Mouse (Mus musculus): ENCODE data around the gene Smap2. TPM values are rescaled to one million over a fixed set of nuclear protein-coding genes. Genes with fewer than 3 reads are reported as not detected.
"Not testable (repeated sequence)": the region's sequence is repeated elsewhere in the genome, so short reads cannot be mapped to it uniquely, and the experiment has no call there.

Smap2 gene
- 10 to 100 TPM; 33.0 to 33.1 TPM for total RNA-seq (2021)
- long read RNA-seq, experiment 1, transcript Smap2-201 (10 exons, 2,905 nt), result major isoform, 69 of 74 reads
- long read RNA-seq, experiment 1, partial matches to known transcripts, result 2 of 74 reads
- long read RNA-seq, experiment 1, other reads (novel, unspliced or antisense), result 3 of 74 reads
- long read RNA-seq, experiment 2, transcript Smap2-201 (10 exons, 2,905 nt), result major isoform, 43 of 49 reads
- long read RNA-seq, experiment 2, partial matches to known transcripts, result 3 of 49 reads
- long read RNA-seq, experiment 2, other reads (novel, unspliced or antisense), result 3 of 49 reads

DNA sequence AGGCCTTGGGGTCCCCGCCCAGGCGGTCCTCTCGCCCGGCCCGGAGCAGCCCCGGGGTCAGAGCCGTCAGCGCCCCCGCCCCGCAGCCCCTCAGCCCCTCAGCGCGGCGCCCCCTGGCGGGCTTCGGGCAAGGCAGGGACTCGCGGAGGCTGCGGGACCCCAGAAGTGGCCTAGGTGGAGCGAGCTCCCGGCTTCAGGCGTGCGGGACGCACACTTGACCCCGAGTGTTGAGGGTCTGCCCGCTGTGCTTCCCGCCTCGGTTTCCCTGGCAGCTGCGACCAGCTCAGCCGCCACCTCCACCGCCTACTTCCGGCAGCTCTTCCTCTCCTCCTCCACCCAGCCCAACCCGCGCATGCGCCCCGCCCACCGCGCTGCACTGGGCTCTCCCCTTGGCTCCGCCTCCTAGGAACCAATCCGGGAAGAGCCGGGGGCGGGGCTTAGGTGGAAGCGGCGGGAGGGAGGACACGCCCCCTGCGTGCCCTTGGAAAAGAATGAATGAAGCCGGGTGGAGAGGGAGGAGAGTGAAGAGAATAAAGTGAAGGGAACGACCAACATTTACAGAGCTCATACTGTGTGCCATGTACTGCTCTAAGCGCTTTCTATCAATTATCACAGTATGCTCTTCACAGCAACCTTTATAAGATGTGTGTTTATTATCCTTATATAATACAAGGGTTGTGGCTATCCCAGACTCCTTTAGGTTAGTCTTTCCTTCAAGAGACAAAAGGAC lies at the start of gene Smap2:
Smap2 (minus strand) TSS at position 320 of the 730 bp plus-strand sequence.
- intact Hi-C loops (cut with DNase I), result loop anchor here (2.0 kb wide), 1 partner anchor 24 kb away; no protein-coding TSS in a partner anchor
- DNase-seq, result peak; percentile 100

DNA sequence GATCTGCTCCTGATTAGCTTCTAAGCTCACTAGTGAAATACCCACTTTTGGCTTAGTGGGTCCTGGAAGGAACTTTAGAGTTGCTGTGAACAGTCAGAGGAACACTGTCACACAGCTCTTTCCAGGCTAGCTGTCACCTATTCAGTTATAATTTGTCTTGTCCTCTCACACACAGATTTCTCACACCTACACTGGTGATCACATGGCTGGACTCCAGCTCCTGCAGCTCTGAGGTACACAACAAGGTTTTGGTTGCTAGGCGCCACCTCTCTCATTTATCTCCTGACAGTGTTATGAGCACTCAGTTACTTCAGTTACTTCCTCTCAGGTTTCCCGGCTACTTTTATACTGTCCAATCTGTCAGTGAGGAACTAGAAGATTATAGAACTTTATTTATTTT lies 48.3 kb upstream of the Smap2 start:
- DNase-seq, result no peak
- intact Hi-C loops (cut with DNase I), result no loop called here

DNA sequence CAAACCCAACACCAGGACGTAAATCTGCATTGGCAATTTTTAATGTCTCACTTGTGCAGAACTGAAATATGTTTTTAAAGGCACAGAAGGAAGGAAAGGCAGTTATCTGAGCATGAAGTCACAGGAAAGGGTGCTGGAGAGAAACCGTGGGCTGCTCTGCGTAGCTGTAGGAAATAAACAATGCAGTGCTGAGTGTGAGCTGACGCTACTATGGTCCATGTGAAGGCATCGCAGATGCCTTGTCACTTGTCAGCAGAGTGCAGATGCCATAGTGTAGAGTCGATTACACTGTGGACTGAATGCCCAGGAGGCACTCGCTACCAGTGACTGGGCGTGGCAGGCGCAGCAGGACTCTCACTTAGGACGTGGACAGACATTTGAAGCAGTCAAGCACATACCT lies 42.2 kb upstream of the Smap2 start:
- DNase-seq; intact Hi-C loops (cut with DNase I): not testable (repeated sequence)

DNA sequence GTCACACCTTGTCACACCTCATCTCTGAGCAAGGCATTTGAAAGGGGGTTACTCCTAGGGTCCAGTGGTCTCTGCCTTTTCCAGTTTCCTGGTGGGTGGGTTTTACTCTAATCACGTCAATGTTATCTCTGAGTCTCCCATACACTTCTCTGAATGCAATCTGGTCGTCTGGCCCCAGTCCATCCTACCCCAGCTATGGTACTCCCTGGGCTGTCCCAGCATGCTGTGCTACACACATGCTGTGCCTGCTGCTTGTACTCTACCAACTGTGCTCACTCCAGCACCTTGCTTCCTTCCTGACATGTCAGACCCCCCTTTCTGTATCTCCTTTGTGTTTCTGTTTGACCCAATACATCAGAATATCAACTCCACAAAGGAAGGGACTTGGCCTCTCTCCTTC lies 40.0 kb upstream of the Smap2 start:
- intact Hi-C loops (cut with DNase I), result no loop called here
- DNase-seq, result no peak

DNA sequence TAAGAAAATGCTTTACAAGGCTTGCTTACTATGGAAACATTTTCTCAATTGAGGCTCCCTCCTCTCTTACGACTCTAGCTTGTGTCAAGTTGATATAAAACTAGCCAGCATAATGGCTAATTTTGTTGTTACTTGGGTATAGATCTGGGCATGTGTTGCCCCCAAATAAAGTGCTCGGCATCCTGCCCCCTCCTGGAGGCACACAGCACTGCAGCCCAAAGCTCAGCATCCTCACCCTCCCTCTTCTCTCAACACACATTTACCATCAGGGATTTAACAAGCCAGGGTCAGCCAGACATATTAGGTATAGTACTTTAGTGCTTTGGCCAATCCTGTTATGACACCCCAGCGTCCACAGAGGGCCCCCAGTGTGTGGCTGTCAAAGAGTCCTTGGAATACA lies 39.3 kb upstream of the Smap2 start:
- intact Hi-C loops (cut with DNase I), result no loop called here
- peak in 1 of 2 experiments; percentile 15 for DNase-seq

DNA sequence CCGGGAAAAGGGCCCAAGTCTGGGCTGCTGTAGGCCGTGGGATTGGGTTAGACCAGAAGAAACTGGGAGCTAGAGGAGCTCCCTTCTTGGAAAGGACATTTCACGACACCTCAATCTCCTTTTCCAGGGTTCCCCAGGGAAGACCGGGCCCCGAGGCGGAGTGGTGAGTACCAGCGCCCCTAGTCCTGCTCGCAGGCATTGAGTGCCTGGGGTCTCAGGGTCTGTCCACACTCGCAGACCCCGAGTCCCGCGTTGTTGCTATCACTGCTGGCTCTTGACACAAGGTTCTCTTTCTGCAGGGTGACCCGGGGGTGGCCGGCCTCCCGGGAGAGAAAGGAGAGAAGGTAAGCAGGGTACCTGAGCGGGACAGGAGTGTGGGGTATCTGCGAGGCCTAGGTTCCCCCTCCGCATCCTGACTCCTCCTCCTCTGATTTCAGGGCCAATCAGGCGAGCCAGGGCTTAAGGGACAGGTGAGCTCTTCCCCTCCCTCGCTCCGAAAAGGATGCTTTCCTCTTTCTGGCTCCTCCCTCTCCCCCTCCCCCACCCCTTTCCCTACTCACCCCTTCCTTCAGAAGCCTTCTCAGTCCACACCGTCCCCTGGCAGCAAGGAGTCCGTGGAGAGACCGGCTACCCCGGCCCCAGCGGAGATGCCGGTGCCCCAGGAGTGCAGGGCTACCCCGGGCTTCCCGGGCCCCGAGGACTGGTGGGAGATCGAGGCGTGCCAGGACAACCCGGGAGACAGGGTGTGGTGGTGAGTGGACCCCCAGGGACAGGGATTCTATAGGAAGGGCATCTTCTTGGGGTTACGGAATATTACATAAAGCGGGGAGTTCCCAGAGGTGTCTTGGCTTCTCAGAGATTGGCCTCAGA lies 35.6 kb upstream of the Smap2 start:
- intact Hi-C loops (cut with DNase I), result no loop called here
- no peak for DNase-seq

DNA sequence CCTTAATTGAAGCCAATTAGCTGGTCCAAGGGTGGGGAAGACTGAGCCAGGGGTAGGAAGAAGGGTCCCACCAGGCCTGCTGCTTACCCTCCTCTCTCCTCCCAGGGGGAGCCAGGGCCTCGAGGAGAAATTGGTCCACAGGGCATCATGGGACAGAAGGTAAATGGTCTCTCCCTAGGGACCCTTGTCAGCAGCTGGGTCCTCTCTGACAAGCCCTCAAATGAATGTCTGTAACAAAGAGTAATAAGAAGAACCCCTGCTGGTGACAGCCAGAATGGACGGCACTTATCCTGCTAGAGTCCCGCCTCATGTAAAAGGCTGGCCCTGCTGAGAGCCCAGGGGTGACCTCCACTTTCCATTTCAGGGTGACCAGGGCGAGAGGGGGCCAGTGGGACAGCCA lies 34.8 kb upstream of the Smap2 start:
- intact Hi-C loops (cut with DNase I), result no loop called here
- no peak for DNase-seq

DNA sequence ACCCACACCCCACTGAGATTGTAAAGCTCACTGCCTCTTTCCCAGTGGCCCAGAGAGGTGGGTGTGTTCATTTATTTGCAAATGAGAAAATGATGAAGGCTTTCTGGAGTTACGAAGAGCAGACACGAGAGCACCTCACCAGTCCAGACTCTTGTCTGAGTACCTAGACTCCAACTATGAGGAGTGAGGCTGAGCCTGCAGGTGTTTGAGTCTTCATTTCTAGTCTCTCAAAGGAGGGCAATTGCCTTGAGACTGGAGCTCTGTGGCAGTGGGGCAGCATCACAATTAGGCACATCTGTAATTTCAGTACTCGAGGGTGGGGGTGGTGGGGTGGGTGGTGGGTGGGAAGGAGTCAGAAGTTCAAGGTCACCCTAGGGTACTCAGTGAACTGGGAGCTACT lies 25.9 kb upstream of the Smap2 start:
- no peak for DNase-seq
- intact Hi-C loops (cut with DNase I), result no loop called here

DNA sequence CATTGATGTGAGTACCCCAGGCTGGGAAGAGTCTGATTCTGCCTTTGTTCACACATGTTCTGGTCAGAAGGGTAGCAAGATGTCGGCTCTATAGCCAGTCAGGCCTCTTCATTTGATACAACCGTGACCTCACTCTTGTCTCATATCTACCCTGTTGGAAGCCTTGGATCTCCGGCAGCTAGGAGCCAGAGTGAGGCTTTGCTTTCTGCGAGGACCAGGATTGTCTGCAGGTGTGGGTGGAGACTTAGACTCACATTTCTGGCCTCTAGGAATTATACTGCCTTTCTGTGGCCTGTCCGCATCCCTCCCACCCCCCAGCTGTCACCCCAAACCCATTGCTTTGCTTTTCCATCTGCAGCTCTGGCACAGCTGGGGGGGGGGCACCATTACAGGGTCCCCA lies 25.4 kb upstream of the Smap2 start:
- intact Hi-C loops (cut with DNase I), result no loop called here
- no peak for DNase-seq

DNA sequence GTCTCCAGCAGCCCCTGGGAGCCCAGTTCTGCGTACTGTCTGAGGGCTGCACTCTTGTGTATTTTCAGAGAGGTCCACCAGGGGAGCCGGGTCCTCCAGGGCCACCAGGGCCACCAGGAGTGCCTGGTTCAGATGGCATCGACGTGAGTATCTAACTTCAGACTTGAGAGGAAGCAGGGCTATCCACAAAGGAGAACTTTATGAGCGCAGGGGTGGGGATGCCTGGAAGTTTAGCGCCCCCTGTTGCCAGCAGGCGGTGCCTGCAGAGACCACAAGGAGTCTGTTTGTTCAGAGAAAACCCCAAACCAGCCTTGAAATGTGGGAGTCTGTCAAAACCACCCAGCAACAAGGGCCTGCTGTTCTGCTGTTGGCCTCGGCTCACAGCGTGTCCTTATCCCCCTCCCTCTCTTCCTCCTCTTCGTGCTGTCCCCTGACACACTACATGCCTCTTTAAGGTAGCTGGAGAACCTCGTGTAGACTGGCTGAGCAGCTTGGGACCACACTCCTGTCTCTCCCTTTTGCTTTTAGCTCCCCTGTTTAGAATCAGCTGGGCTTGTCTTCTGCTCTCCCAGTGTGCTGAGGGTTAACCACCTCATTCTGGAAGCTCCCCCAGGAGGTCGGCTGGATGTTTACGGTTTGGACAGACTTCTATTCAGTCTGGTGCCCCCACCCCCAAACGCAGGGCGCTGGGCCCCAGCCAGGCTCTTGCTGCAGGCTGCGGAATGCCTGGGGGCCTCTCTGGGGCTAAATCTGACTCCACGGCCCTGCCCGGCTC lies 24.0 kb upstream of the Smap2 start:
- peak; percentile 67 to 77 for DNase-seq
- intact Hi-C loops (cut with DNase I), result no loop called here

DNA sequence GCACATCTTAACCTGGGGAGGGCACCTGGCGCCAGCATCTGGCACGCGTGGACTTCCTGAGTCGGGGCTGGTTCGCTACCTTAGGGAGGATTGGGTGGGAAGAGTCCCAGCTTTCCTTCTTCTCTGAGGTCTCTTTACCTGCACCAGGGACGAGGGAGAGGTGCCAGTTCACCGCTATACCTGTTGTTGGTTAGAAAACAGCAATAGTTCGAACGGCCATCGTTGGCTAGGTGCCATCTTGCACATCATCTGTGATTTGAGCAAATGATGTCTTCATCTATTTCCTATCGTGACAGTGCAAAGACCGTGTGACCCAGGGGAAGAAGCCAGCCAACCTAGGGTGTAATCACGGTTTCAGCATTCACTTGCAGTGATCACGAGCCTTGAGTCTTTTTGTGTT lies 23.3 kb upstream of the Smap2 start:
- no peak for DNase-seq
- intact Hi-C loops (cut with DNase I), result no loop called here

DNA sequence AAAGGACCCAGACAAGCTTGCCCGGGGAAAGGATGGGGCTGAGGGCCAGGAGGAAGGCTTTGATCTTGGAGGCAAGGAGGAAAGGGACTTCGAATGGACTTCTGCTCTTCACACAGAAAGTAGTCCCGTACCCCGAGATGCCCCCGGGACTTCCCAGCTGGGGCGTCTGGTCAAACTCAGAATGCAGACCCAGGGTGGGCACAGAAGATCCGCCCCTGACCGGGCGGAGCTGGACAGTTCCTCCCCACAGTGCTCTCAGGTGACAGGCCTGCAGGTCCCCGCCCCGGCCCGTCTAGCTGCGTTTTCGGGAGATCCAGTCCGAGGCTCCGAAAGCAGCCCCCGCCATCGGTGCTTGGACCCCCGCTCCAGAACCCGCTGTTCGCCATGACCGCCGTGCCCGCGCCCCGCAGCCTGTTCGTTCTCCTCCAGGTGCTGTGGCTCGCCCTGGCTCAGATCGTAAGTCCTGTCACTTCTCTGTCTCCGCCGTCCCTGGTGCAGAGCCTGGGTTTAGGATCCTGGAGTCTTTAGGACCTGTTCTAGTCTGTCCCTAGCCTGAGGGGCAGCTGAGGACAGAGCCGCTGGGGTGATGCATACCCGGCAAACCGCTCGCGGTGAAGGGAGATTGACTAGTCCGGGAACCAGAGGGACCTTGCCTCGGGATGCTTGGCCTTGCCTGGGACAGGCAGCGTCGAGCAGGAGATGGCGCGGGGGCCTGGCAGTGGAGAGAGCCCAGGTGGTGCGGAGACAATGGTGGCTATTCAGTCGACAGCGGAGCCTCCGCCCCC lies 22.5 kb upstream of the Smap2 start, which contains the start of gene Col9a2:
Col9a2 (plus strand) TSS at position 55 of the 785 bp plus-strand sequence.
- DNase-seq, result peak; percentile 17 to 32
- intact Hi-C loops (cut with DNase I), result loop anchor here (2.0 kb wide), 1 partner anchor 55 kb away; no protein-coding TSS in a partner anchor

DNA sequence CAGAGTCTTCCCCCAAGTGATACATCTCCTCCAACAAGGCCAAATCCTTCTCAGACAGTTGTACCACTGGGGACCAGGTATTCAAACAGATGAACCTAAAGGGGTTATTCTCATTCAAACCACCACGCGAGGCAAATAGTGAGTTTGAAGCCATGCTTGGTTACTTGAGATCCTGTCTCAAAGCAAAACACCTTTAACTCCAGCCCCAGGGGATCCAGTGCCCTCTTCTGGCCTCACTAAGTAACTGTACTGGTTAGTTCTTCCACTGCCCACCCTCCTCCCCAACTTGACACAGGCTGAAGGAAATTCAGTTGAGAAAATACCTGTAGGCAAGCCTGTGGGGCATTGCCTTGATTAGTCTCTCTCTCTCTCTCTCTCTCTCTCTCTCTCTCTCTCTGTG lies 16.0 kb upstream of the Smap2 start:
- intact Hi-C loops (cut with DNase I), result no loop called here
- DNase-seq, result no peak

DNA sequence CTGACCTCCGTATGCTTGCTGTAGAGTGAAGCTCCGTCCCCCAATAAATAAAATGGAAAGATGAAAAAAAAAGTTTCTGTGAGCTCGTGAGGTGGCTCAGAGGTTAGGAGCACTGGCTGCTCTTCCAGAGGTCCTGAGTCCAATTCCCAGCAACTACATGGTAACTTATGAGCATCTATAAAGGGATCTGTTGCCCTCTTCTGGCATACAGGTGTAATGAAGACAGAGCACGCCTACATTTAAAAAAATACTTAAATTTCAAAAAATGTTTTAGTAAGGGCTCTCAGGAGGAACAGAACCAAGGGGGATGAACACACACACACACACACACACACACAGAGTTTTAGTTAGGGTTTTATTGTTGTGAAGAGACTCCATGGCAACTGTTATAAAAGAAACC lies 14.4 kb upstream of the Smap2 start:
- DNase-seq, result no peak
- intact Hi-C loops (cut with DNase I), result loop anchor here (2.0 kb wide), 1 partner anchor 45 kb away; no protein-coding TSS in a partner anchor

DNA sequence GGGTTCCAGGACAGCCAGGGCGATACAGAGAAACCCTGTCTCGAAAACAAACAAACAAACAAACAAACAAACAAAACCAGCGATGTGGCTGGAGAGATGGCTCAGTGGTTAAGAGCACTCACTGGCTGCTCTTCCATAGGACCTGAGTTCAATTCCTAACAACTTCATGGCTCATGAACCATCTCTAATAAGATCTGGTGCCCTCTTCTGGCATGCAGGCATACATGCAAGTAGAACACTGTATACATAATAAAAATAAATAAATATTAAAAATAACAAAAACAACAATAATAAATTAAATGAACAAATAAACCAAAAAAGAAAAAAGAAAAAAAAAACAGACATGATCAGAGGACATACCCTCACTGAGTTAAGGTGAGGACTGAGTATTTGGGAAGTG lies 12.6 kb upstream of the Smap2 start:
- no peak for DNase-seq
- intact Hi-C loops (cut with DNase I), result loop anchor here (2.0 kb wide), 1 partner anchor 43 kb away; no protein-coding TSS in a partner anchor

DNA sequence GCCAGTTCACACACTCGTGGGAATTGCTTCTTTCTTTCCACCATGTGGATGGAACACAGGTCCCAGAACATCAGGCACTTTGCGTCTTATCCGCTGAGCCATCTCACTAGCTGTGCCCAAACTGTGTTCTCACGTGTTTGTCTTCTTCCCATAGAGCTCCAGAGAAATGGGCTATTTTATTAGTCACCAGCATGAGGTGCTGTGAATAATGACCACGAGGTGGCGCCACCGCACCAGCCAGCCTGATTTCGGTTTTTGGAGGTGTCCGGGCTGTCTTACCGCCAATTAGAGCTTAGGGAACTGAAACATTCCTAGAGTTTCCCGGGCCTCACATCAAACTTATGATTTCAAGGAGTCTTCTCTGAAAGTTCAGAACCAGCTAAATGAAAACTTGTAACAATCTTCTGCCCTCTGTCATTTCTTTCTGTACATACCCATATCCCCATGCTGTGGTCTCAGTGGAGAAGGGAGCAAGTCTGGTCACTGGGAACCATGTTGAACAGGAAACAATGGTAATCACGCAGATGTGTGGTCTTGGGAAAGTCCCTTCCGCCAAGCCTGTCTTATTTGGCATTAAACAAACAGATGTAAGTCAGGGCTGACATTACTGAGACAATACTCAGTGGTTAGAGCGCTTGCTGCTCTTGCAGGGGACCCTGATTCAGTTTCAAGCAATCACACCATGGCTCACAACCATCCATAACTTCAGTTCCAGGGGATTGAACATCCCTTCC lies 11.8 kb upstream of the Smap2 start:
- intact Hi-C loops (cut with DNase I), result loop anchor here (1.0 kb wide), 1 partner anchor 203 kb away; no protein-coding TSS in a partner anchor

DNA sequence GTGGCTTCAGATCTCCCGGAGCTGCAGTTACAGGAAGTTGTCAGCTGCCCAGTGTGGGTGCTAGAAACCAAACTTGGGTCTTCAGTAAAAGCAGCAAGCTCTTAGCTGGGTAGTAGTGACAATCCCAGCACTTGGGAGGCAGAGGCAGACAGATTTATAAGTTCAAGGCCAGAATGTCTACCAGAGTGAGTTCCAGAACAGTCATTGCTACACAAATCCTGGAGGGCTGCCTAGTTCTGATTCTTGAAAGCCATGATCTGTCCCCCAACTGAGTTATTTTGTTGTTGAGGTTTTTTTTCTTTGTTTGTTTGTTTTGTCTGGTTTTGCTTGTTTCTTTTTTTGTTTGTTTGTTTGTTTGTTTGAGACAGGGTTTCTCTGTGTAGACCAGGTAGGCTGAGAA lies 11.1 kb upstream of the Smap2 start:
- intact Hi-C loops (cut with DNase I), result loop anchor here (1.0 kb wide), 1 partner anchor 204 kb away; no protein-coding TSS in a partner anchor
- no peak for DNase-seq

More for the DNA sequence above, 11.8 kb upstream of the Smap2 start:
- DNase-seq, result peak; percentile 59 to 77

DNA sequence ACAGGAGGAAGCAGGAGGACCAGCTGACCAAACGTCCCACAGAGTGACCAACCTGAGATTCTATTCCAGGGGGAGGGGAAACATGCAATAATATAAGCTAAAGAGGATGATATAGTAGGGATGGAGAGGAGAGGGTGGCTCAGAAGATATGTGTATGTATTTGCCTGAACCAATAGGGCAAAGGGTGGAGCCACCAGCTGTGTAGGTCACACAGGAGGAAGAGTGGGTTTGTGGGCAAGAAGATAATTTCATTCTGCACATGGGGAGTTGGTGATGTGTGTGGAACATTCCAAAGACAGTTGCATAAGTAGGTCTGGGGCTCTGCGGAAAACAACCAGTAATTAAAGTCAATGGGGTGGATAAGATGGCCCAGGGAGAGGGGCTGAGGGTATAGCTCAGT lies 8.6 kb upstream of the Smap2 start:
- intact Hi-C loops (cut with DNase I), result no loop called here
- DNase-seq, result no peak

All from heart, postnatal 14 days (tissue).